Mouse (Mus musculus): ENCODE results near the gene Ugt2b38.
"Not testable (repeated sequence)": the region's sequence is repeated elsewhere in the genome, so short reads cannot be mapped to it uniquely, and the experiment has no call there.

The Ugt2b38 gene

GRCm38 (mm10) chr5:87424041-87424440, at the start of gene Ugt2b38:
Ugt2b38 (minus strand) TSS chr5:87424203.
- not testable (repeated sequence) for DNase-seq (ENCODE audit: low spot score)

- no peak for DNase-seq (ENCODE audit: low spot score)
Measured at GRCm38 (mm10) chr5:87458810-87459209, 34.8 kb upstream of the Ugt2b38 start.

GRCm38 (mm10) chr5:87457701-87458100, 33.7 kb upstream of the Ugt2b38 start:
- DNase-seq (ENCODE audit: low spot score): no peak

- no peak for DNase-seq (ENCODE audit: low spot score)
Measured at GRCm38 (mm10) chr5:87456216-87456850, 32.3 kb upstream of the Ugt2b38 start.

- no peak for DNase-seq (ENCODE audit: low spot score)
Measured at GRCm38 (mm10) chr5:87455519-87455918, 31.5 kb upstream of the Ugt2b38 start.

GRCm38 (mm10) chr5:87452514-87452913, 28.5 kb upstream of the Ugt2b38 start:
- DNase-seq (ENCODE audit: low spot score): not testable (repeated sequence)

GRCm38 (mm10) chr5:87436264-87436663, 12.3 kb upstream of the Ugt2b38 start:
- peak; percentile 45 for DNase-seq (ENCODE audit: low spot score)

- DNase-seq (ENCODE audit: low spot score): no peak
Measured at GRCm38 (mm10) chr5:87425676-87426075, 1.7 kb upstream of the Ugt2b38 start.

GRCm38 (mm10) chr5:87396968-87397367, 27.0 kb downstream of the Ugt2b38 start:
- no peak for DNase-seq (ENCODE audit: low spot score)

- DNase-seq (ENCODE audit: low spot score): no peak
Measured at GRCm38 (mm10) chr5:87390818-87391217, 33.2 kb downstream of the Ugt2b38 start.

- no peak for DNase-seq (ENCODE audit: low spot score)
Measured at GRCm38 (mm10) chr5:87380234-87380633, 43.8 kb downstream of the Ugt2b38 start.

GRCm38 (mm10) chr5:87379825-87380224, 44.2 kb downstream of the Ugt2b38 start:
- no peak for DNase-seq (ENCODE audit: low spot score)

GRCm38 (mm10) chr5:87375874-87376383, 48.1 kb downstream of the Ugt2b38 start:
- no peak for DNase-seq (ENCODE audit: low spot score)

GRCm38 (mm10) chr5:87373502-87373863, 50.5 kb downstream of the Ugt2b38 start:
- no peak for DNase-seq (ENCODE audit: low spot score)

- DNase-seq (ENCODE audit: low spot score): not testable (repeated sequence)
Measured at GRCm38 (mm10) chr5:87372788-87373501, 51.1 kb downstream of the Ugt2b38 start.

Measured in retina, embryonic 14.5 days (tissue).